Mouse (Mus musculus) sigmoid colon, adult 10 weeks (tissue): Measurements from ENCODE around the gene Rpp21. TPM values are rescaled to one million over a fixed set of nuclear protein-coding genes. Genes with fewer than 3 reads are reported as not detected.

Experiments used
- polyA plus RNA-seq: library from polyadenylated mRNA; stranded (reverse); fragments of 350-450 nt; fragmentation: Illumina TruSeq; extraction: RNeasy Lipid Tissue Mini Kit (QIAGEN cat#74804); gene quantifications from one replicate; pipeline ENCODE4 v1.2.3, GENCODE M21; 2014; ENCODE audit warnings: low read depth, low replicate concordance

Gene Rpp21
- 11.3 TPM for polyA plus RNA-seq

DNA sequence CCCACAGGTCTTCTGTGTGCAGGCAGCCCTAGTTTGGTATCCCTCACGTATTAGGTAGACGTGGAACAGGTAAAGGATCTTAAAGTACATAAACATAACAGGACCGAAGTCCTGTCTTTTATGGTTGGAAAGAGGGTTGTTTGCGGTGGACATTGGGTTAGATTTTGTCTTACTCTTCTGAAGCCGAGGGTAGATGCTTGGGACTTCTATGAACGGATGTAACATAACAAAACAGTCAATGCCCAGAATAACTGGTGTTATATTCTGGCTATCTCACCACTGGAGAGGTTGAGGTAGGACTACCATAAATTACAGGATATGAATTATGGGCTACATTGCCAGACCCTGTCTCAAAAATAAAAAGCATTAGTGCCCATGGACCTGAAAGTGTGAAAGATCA, at the start of gene Rpp21:
Rpp21 (minus strand) TSS at position 101 of the 400 bp plus-strand sequence.

DNA sequence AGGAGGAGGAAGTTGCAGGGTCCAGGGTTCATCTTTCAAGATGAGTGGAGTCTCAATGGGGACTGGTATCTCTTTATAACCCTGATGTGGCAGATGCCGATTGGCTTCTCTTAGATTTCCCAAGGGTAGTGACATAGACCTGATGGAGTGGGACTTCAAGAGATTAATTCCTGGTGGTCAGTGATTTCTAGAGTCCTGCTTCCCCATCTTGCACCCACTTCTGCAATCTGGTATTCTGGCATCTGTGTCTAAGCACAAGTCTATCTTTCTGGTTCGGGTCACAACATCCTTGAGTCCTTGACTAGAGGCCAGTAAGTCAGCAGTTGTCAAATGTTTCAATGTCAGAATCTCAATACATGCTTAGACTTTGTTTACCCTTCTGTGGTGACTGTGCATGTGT, 28.5 kb upstream of the Rpp21 start, which contains the start of gene H2-M10.2:
H2-M10.2 (minus strand) TSS at position 101 of the 400 bp plus-strand sequence.

GRCm38 (mm10) chr17:36271586-36272256, 13.9 kb upstream of the Rpp21 start, which contains the start of gene Trim39:
Gene Trim39 (minus strand): TSS chr17:36272247.

Other genes starting within 250 kb of the Rpp21 start
- 4.8 TPM for gene H2-T24, start 237.5 kb downstream of the Rpp21 start, polyA plus RNA-seq
- 10.6 TPM for gene H2-T23, start 225.2 kb downstream of the Rpp21 start, polyA plus RNA-seq
- 14.1 TPM for gene H2-T22, start 215.3 kb downstream of the Rpp21 start, polyA plus RNA-seq
- gene Gm6034, start 215.1 kb downstream of the Rpp21 start, polyA plus RNA-seq: not detected
- not detected for gene Gm11127, start 199.7 kb downstream of the Rpp21 start, polyA plus RNA-seq
- not detected for gene Gm19684, start 136.4 kb downstream of the Rpp21 start, polyA plus RNA-seq
- gene Gm7030, start 128.6 kb downstream of the Rpp21 start, polyA plus RNA-seq: not detected
- 0.88 TPM for gene Gm8909, start 89.5 kb downstream of the Rpp21 start, polyA plus RNA-seq
- 5.0 TPM for gene H2-T3, start 67.8 kb downstream of the Rpp21 start, polyA plus RNA-seq
- gene Trim39, start 14.2 kb upstream of the Rpp21 start, polyA plus RNA-seq: 23.3 TPM
- not detected for gene H2-M10.2, start 28.4 kb upstream of the Rpp21 start, polyA plus RNA-seq
- gene H2-M10.1, start 68.1 kb upstream of the Rpp21 start, polyA plus RNA-seq: not detected
- not detected for gene H2-M10.3, start 110.3 kb upstream of the Rpp21 start, polyA plus RNA-seq
- gene H2-M10.4, start 204.3 kb upstream of the Rpp21 start, polyA plus RNA-seq: not detected